Mouse (Mus musculus) liver, embryonic 16.5 days (tissue): ENCODE data around the gene Mecr. TPM values are rescaled to one million over a fixed set of nuclear protein-coding genes. Genes with fewer than 3 reads are reported as not detected.

Experiments
- ATAC-seq: fragments of 200-750 bp; cut with Nextera tagmentation; 2 replicates; pipeline ENCODE4 v1.8.0; 2017; ENCODE audit warnings: low read depth, mild to moderate bottlenecking, moderate number of reproducible peaks, moderate library complexity
- H3K27ac ChIP-seq: fragments of 300-500 bp; sonication (generic); 2 replicates; pipeline ENCODE4 v1.5.1; 2014; ENCODE audit warnings: mild to moderate bottlenecking, low read length
- H3K27me3 ChIP-seq: fragments of 300-500 bp; sonication (generic); 2 replicates; pipeline ENCODE4 v1.6.1; 2014; ENCODE audit warnings: low read depth, low read length, mixed read lengths; ENCODE audit not compliant: control insufficient read depth, insufficient read depth
- H3K36me3 ChIP-seq: fragments of 300-500 bp; sonication (generic); 2 replicates; pipeline ENCODE4 v1.6.1; 2014; ENCODE audit warnings: mild to moderate bottlenecking; ENCODE audit not compliant: control insufficient read depth, insufficient read depth
- H3K4me1 ChIP-seq: fragments of 300-500 bp; sonication (generic); 2 replicates; pipeline ENCODE4 v1.6.1; 2014; ENCODE audit warnings: low read depth, low read length, mixed read lengths; ENCODE audit not compliant: control insufficient read depth
- H3K4me2 ChIP-seq: fragments of 300-500 bp; sonication (generic); 2 replicates; pipeline ENCODE4 v1.6.1; 2014; ENCODE audit warnings: low read depth, low read length, mixed read lengths
- H3K4me3 ChIP-seq: fragments of 300-500 bp; sonication (generic); 2 replicates; pipeline ENCODE4 v1.5.1; 2014; ENCODE audit warnings: low read depth, mild to moderate bottlenecking, low read length
- H3K9ac ChIP-seq: fragments of 300-500 bp; sonication (generic); 2 replicates; pipeline ENCODE4 v1.6.1; 2014; ENCODE audit warnings: low read depth, low read length
- H3K9me3 ChIP-seq: fragments of 300-500 bp; sonication (generic); replicated peaks from 2 replicates; pipeline ENCODE4 v1.6.1; 2016; ENCODE audit warnings: low read length; ENCODE audit not compliant: control insufficient read depth
- WGBS: fragments of 180-500 bp; shearing (Covaris S2); extraction: QIAGEN DNeasy Blood & Tissue Kit; methylation state at CpG from one replicate; pipeline ENCODE4 v1.1.7; 2014; ENCODE audit not compliant: insufficient replicate concordance; 5-methylcytosine and 5-hydroxymethylcytosine counted together
- polyA plus RNA-seq: library from polyadenylated mRNA; unstranded; fragments of >200 nt; fragmentation: Nextera tagmentation; extraction: Ambion mirVana; gene quantifications from 2 replicates; pipeline ENCODE4 v1.2.1, GENCODE M21; 2015

The Mecr gene
- polyA plus RNA-seq, 1 experiment from 2014 or later, result 32.8 TPM

DNA sequence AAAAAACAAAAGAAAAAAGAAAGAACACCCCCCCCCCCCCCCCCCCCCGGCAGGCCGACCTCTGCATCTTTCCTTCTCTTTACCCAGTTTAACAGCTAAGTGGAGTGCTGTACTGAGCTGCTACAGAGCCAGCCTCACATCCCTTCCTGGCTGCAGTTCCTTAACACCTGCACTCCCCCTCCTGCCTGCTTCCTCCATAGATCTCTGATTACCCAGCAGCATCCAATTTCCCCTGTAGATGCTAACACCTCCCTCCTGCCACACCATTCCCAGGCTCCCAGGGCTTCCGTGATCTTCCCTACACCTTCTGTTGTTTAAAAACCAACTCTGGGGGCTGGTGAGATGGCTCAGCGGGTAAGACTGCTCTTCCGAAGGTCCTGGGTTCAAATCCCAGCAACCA, 68.3 kb downstream of the Mecr start:
- Histone ChIP-seq H3K27me3 (peaks cover 56% of the 10 kb centered on the region), H3K36me3 (no peaks in the 10 kb centered on the region), H3K4me1 (peaks cover 5% of the 10 kb centered on the region), H3K9me3 (no peaks in the 10 kb centered on the region), H3K9ac (no peak overlapping the region), H3K4me2 (0 out of 2 replicates have a peak overlapping the region, but pooled peaks have one; percentile 44), H3K27ac (no peak overlapping the region), H3K4me3 (no peak overlapping the region)
- ATAC-seq, result no peak
- 41% methylated on average over 3 of the region's 5 CpGs for WGBS

DNA sequence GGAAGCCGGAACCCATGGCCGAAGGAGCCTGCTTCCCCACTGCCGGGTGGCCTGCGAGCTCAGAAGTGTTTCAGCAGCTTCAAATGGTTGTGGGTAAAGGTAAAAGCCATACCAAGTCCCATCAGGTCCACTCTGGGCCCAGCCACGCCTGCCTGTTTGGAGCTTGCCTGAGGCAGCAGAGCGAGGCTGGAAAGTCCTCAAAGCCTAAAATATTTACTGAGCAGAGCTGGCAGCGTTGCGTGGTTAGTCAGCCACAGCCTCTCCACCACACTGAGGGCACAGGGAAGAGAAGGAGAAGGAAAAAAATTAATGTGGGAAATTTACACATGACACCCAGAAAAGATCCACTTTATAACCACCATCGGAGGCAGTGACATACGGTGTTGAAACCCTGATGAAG, 70.3 kb downstream of the Mecr start:
- H3K9ac ChIP-seq, result no peak overlapping the region
- peaks cover 76% of the 10 kb centered on the region for H3K27me3 ChIP-seq
- no peaks in the 10 kb centered on the region for H3K9me3 ChIP-seq
- no peak overlapping the region for H3K4me3 ChIP-seq
- no peak for ATAC-seq
- no peaks in the 10 kb centered on the region for H3K36me3 ChIP-seq
- H3K4me1 ChIP-seq, result peaks cover 5% of the 10 kb centered on the region
- H3K27ac ChIP-seq, result no peak overlapping the region
- H3K4me2 ChIP-seq, result no peak overlapping the region
- WGBS, result 38% methylated on average over 10 of the region's 10 CpGs

DNA sequence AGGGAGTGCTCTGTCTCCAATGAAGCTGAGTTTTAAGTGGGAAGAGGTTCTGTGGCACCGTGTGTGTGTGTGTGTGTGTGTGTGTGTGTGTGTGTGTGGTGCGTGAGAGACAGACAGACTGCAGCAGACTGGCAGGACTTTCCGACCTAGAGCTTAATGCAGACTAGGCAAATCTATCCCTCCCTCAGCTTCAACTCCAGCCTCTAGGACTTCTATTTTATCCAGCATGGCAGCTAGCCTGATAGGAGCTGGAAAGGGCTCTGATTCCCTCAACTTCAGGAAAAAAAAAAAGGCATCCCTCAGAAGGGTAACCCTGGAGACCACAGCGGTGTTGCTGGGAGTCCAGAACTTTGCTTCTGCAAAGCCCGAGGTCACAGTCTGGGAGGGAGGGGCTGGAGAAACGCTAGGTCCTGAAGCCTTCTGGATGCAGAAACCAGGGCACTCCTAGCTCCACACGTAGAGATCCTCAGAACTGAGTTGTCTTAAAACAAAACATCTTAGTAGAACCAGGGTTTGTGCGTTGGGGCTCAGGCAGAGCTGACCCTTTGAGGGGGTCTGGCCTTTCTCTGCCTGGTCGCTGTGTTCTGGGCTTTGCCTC, 70.9 kb downstream of the Mecr start:
- peaks cover 82% of the 10 kb centered on the region for H3K27me3 ChIP-seq
- 15% methylated on average over 9 of the region's 9 CpGs for WGBS
- no peak for ATAC-seq

DNA sequence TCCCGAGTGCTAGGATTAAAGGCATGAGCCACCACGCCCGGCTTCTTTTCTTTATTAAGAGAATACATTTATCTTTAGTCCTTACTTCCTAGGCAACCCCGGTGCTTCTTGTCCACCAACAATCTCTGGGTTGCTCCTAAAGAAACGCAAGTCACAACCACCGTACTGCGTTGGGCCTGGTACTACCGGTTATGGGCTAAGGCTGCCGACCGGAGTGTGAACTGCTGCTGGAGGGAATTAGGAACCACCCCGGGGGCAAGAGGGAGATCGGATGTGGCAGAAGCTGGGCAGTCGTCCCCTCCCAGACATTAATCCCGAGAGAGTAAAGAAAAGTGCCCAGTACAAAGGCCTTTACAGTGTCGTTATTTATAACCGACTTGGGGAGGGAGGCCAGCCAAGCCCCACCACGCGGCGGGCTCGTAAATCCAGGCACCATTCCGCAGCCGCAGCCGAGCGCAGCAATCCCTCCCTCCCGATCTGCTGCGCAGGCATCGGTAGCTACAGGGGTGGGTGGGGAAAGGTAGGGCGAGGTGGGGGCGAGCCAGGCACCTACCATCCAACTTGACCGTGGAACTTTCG, 71.7 kb downstream of the Mecr start:
- peaks cover 16% of the 10 kb centered on the region for H3K4me1 ChIP-seq
- H3K27ac ChIP-seq, result no peak overlapping the region
- H3K4me3 ChIP-seq, result 0 out of 2 replicates have a peak overlapping the region, but pooled peaks have one; percentile 26
- no peaks in the 10 kb centered on the region for H3K9me3 ChIP-seq
- peak overlapping the region; percentile 12 for H3K4me2 ChIP-seq
- no peak overlapping the region for H3K9ac ChIP-seq
- no peak for ATAC-seq
- H3K27me3 ChIP-seq, result peaks cover 91% of the 10 kb centered on the region
- H3K36me3 ChIP-seq, result no peaks in the 10 kb centered on the region
- 4% methylated on average over 31 of the region's 31 CpGs for WGBS

More for the DNA sequence above, 70.9 kb downstream of the Mecr start:
- Histone ChIP-seq H3K4me1 (peaks cover 9% of the 10 kb centered on the region), H3K27ac (no peak overlapping the region), H3K4me2 (no peak overlapping the region), H3K4me3 (no peak overlapping the region), H3K36me3 (no peaks in the 10 kb centered on the region), H3K9me3 (no peaks in the 10 kb centered on the region), H3K9ac (no peak overlapping the region)

DNA sequence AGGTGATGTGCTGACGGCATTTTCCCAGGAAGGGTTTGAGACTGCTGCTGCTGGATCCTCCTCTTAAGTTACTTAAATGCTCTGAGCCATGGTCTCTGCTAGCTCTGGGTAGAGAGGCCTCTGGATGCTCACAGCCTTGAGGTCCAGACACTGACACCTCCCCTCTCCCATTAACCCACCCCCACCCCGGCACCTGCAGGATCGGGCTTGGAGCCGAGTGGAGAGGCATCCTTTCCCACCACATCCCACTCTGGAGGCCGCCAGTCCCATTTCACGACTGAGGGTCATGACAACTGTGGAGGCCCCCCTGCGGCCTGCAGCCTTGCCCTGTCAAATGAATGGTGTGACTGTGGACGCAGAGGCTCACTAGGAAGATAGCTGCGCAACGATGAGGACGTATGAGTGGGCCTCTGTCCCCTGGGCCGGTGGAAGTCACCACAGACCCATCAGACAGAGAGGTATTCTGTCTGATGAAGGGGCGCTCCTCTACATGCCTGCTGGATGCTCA, 72.6 kb downstream of the Mecr start:
- Histone ChIP-seq H3K4me1 (peaks cover 16% of the 10 kb centered on the region), H3K4me2 (no peak overlapping the region), H3K27me3 (peaks cover 100% of the 10 kb centered on the region), H3K36me3 (no peaks in the 10 kb centered on the region), H3K4me3 (no peak overlapping the region), H3K9me3 (no peaks in the 10 kb centered on the region), H3K9ac (no peak overlapping the region), H3K27ac (no peak overlapping the region)
- WGBS, result 29% methylated on average over 13 of the region's 13 CpGs
- ATAC-seq, result no peak

DNA sequence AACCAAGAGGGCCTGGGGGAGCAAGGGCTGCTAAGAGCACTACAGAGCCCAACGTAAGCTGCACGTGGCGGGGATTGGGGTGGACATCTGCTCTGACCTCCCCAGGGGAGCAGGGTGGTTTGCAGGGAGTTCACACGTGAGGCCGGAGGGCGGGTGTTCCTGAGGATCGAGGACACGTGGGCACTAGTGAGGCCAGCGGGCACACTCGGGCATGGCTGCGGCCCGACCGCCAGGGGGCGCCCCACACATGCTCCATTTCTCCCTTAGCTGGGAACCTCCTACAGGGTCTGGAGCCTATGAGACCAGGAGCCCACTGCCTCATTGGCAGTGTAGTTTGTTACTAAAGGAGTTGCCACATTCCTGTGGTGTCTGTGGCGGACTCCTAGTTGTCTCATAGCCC, 73.2 kb downstream of the Mecr start:
- Histone ChIP-seq H3K9me3 (no peaks in the 10 kb centered on the region), H3K27me3 (peaks cover 100% of the 10 kb centered on the region), H3K4me2 (no peak overlapping the region), H3K9ac (no peak overlapping the region), H3K4me1 (peaks cover 19% of the 10 kb centered on the region), H3K4me3 (no peak overlapping the region), H3K36me3 (no peaks in the 10 kb centered on the region), H3K27ac (no peak overlapping the region)
- ATAC-seq, result peak; percentile 43
- WGBS, result 7% methylated on average over 15 of the region's 15 CpGs

DNA sequence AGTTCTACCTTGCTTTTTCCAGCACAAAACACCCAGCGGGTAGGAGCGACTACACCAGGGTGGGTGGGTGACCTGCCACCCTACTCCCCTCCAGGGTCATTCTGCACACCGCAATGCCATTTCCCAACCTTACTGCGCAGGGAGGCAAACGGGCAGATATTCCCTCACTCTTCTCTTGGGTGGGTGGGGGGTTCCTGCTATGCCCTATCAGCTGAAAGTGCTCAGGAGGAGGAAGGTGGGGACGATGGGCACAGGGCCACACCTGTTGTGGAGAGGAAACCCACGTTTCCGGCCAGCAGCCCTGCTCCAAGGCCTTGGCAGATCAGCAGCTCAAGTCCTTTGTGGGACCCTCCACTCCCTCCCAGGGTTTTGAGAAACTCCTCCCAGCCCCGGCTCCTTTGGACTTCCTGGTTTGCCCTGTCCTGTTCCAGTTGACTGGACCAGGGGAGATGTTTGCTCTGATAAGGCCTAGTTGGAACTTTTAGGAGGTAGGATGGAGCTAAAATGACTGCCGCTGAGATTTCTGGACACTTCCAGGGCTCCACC, 73.8 kb downstream of the Mecr start:
- peaks cover 23% of the 10 kb centered on the region for H3K4me1 ChIP-seq
- no peak overlapping the region for H3K4me2 ChIP-seq
- peaks cover 100% of the 10 kb centered on the region for H3K27me3 ChIP-seq
- no peaks in the 10 kb centered on the region for H3K36me3 ChIP-seq
- no peak overlapping the region for H3K9ac ChIP-seq
- no peak for ATAC-seq
- 57% methylated on average over 10 of the region's 10 CpGs for WGBS
- no peaks in the 10 kb centered on the region for H3K9me3 ChIP-seq
- H3K4me3 ChIP-seq, result no peak overlapping the region
- H3K27ac ChIP-seq, result no peak overlapping the region
